Mouse (Mus musculus): Measurements from ENCODE around the gene Btbd8. TPM values are rescaled to one million over a fixed set of nuclear protein-coding genes. Genes with fewer than 3 reads are reported as not detected.

Gene Btbd8
- polyA plus RNA-seq, 1 experiment from 2014 or later: 3.2 TPM

DNA sequence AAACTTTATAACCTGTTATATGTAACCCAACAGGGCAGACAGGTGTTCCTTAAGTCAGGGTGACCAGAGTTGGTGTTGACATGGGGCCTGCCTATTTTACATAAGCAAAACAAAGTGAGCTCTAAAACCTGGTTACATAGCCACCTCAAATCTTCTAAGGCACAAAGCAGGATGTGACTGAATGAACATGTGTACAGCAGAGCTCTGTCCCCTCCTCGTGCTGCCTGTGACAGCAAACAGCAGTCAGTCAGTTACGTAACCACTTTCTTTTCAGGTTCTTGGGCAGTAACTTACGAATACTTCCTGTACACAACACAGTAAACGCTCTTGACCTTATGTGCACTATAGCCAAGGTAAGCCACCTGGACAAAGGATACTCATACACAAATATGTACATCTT is 108.1 kb downstream of the Btbd8 start:
- Histone ChIP-seq H3K27me3 (ENCODE audit: insufficient read depth, poor library complexity, severe bottlenecking) (no peaks in the 10 kb centered on the region), H3K4me3 (no peak overlapping the region), H3K4me1 (peaks cover 7% of the 10 kb centered on the region; the same call in 1 of the 2 replicates), H3K36me3 (peaks cover 13% of the 10 kb centered on the region; the same call in 1 of the 2 replicates), H3K9me3 (no peaks in the 10 kb centered on the region), H3K27ac (no peak overlapping the region)
- no peak for DNase-seq (ENCODE audit: low spot score)
- WGBS: 82% methylated on average over 4 of the region's 4 CpGs

DNA sequence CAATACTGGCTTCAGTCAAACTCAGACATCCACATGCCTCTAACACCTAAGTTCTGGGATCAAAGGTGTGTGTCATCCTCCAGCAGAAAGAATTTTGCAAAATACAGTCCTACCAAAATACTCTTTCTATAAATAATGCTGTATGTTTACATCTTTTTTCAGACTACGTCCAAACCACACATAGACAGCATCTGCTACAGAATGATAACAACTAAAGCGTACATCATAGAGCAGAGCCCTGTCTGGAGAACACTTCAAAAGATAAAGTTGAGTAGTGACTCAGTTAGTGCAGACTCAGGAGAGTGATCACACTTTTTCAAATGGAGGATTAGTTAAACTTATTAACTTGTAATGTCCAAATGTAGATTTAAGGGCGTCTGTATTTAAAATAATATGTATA is 110.2 kb downstream of the Btbd8 start:
- no peak for DNase-seq (ENCODE audit: low spot score)
- 72% methylated on average over 3 of the region's 3 CpGs for WGBS
- Histone ChIP-seq H3K4me1 (peaks cover 7% of the 10 kb centered on the region; the same call in 1 of the 2 replicates), H3K36me3 (peaks cover 23% of the 10 kb centered on the region; the same call in 1 of the 2 replicates), H3K27me3 (ENCODE audit: insufficient read depth, poor library complexity, severe bottlenecking) (no peaks in the 10 kb centered on the region), H3K9me3 (no peaks in the 10 kb centered on the region), H3K27ac (no peak overlapping the region), H3K4me3 (no peak overlapping the region)

DNA sequence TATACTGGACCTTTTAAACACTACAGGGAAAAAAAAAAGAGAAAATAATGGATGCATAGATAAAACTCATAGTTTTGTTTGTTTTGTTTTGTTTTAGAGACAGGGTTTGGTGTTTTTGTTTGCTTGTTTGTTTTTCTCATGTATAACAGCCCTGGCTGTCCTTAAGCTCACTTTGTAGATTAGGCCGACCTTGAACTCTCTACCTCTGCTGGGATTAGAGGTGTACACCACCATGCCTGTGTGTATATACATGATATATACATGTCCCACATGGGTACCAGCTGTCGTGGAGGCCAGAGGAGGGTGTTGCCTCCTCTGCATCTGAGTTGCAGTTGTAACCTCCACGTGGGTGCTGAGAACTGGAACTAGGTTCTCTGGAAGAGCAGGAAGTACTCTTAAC is 110.6 kb downstream of the Btbd8 start:
- Histone ChIP-seq H3K9me3 (no peaks in the 10 kb centered on the region), H3K27ac (no peak overlapping the region), H3K27me3 (ENCODE audit: insufficient read depth, poor library complexity, severe bottlenecking) (no peaks in the 10 kb centered on the region), H3K4me1 (peaks cover 7% of the 10 kb centered on the region; the same call in 1 of the 2 replicates), H3K4me3 (no peak overlapping the region), H3K36me3 (peaks cover 23% of the 10 kb centered on the region; the same call in 1 of the 2 replicates)
- 85% methylated on average over 3 of the region's 3 CpGs for WGBS
- DNase-seq (ENCODE audit: low spot score): no peak

DNA sequence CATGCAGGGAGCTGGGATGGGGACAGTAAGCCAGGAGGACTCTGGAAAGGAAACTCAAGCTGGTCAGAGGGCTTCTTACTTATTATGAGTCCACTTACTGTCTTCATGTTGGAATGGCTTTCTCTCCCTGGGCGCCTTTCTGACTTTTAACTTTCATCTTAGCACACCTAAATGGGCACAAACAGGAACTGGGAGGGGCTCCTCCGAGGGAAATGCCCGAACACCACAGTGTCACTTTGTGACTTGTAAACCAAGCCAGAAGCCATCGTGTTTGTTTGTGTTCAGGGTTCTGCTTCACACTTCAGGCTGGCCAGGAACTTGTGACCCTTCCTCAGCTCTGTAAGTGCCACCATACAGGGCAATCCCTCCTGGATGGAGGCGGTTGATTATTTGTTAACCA is 116.5 kb downstream of the Btbd8 start:
- no peak overlapping the region for H3K4me3 ChIP-seq
- 79% methylated on average over 5 of the region's 5 CpGs for WGBS
- H3K36me3 ChIP-seq: peaks cover 57% of the 10 kb centered on the region
- H3K27me3 ChIP-seq (ENCODE audit: insufficient read depth, poor library complexity, severe bottlenecking): no peaks in the 10 kb centered on the region
- H3K27ac ChIP-seq: no peak overlapping the region
- no peak for DNase-seq (ENCODE audit: low spot score)
- peaks cover 1% of the 10 kb centered on the region; the same call in 1 of the 2 replicates for H3K4me1 ChIP-seq
- no peaks in the 10 kb centered on the region for H3K9me3 ChIP-seq

DNA sequence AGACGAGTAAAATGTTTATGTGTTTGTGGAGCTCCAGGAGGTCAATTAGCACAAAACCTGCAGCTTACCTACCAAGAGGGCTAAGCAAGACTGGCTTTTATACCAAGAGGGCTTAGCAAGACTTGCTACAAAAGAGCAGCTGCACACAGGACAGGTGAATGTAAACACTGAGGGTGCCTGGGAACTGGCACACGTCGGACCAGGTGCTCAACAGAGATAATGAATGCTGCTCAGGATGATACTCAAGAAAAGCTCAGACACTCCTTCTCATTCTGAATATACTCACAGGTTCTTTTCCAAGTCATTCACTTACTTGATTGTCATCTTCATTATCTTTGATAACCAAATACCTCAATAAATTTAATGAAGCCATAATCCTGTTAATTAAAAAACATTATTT is 119.2 kb downstream of the Btbd8 start:
- DNase-seq (ENCODE audit: low spot score): no peak
- Histone ChIP-seq H3K36me3 (peaks cover 66% of the 10 kb centered on the region), H3K27ac (no peak overlapping the region), H3K9me3 (no peaks in the 10 kb centered on the region), H3K4me1 (no peaks in the 10 kb centered on the region), H3K27me3 (ENCODE audit: insufficient read depth, poor library complexity, severe bottlenecking) (no peaks in the 10 kb centered on the region), H3K4me3 (no peak overlapping the region)
- WGBS: 84% methylated on average over 3 of the region's 3 CpGs

Other genes starting within 250 kb of the Btbd8 start
- 36.7 and 54.6 TPM in 2 replicates for gene Tgfbr3, start 148.4 kb upstream of the Btbd8 start, polyA plus RNA-seq (2016; fragmentation: Nextera tagmentation; extraction: Ambion mirVana)
- 0.62 and 0.63 TPM in 2 replicates for gene Brdt, start 106.8 kb upstream of the Btbd8 start, polyA plus RNA-seq (2016; fragmentation: Nextera tagmentation; extraction: Ambion mirVana)
- 0.58 and 0.72 TPM in 2 replicates for gene Ephx4, start 35.3 kb upstream of the Btbd8 start, polyA plus RNA-seq (2016; fragmentation: Nextera tagmentation; extraction: Ambion mirVana)
- gene Lpcat2b, start 6.4 kb upstream of the Btbd8 start, polyA plus RNA-seq (2016; fragmentation: Nextera tagmentation; extraction: Ambion mirVana): not detected in 2 replicates
- 0.24 and 0.25 TPM in 2 replicates for gene Gm42669, start 69.6 kb downstream of the Btbd8 start, polyA plus RNA-seq (2016; fragmentation: Nextera tagmentation; extraction: Ambion mirVana)
- 0.04 and 0.06 TPM in 2 replicates for gene 1700028K03Rik, start 96.7 kb downstream of the Btbd8 start, polyA plus RNA-seq (2016; fragmentation: Nextera tagmentation; extraction: Ambion mirVana)
- 14.4 and 18.7 TPM in 2 replicates for gene Rpap2, start 159.4 kb downstream of the Btbd8 start, polyA plus RNA-seq (2016; fragmentation: Nextera tagmentation; extraction: Ambion mirVana)
- 27.2 and 30.6 TPM in 2 replicates for gene Glmn, start 159.9 kb downstream of the Btbd8 start, polyA plus RNA-seq (2016; fragmentation: Nextera tagmentation; extraction: Ambion mirVana)

Data from heart, embryonic 10.5 days (tissue).